Mouse (Mus musculus) ovary, postnatal 36 days (tissue): ENCODE measurements around the gene Pla2g4e.

ENCODE experiments used
- DNase-seq: peaks from one replicate; pipeline ENCODE4 v3.0.0; 2022; ENCODE audit warnings: low spot score, mixed read lengths

Pla2g4e gene

GRCm38 (mm10) chr2:120122983-120123382 is 122.2 kb downstream of the Pla2g4e start:
- DNase-seq = no peak

GRCm38 (mm10) chr2:120117346-120117745 is 127.8 kb downstream of the Pla2g4e start:
- DNase-seq = no peak
